Mouse (Mus musculus): Measurements from ENCODE around the gene Rhof.
"Not testable (repeated sequence)": the region's sequence is repeated elsewhere in the genome, so short reads cannot be mapped to it uniquely, and the experiment has no call there.

Rhof gene

DNA sequence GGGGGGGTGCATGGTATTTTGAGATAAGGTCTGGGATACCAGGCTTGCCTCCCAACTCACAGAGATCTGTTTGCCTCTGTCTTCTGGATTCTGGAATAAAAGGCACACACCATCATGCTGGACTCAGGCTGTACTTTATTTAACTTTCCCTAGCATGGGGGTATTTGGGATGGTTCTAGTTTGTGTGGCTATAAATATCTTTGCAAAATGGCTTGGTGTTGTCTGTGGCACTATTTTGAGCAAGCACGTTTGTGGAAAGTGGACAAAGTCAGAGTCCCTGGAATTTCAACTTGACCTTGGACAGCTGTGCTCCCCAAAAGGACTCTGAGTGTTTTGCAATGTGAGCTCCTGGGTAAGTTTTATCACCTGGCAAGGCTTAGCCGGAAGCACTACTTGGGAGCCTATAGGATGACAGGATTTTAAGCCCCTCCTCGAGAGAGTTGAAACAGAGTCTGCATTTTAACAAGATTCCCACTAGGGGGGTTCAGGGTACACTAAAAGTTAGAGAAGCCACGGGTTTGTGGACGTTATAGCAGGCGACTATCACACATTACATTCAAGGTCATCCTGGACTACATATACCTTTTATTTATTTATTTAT, 65.0 kb downstream of the Rhof start:
- no peak for DNase-seq (ENCODE audit: extremely low spot score)

DNA sequence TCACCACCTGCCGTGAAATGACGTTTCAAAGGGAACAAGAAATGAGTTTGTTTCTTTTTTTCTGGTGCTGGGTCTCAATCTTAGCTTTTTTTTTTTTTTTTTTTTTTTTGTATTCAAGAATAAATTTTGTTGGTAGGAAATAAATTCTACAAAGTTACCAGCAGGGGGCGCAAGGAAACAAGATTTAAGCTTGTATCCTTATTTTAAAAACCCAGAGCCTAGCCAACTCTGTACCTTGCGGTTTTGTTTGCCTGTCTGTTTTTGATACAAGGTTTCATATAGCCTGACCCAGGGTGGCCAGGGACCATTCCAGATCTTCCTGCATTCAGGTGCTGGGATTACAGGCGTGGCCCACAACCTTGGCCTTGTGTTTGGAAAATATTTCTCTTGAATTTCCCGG, 68.3 kb downstream of the Rhof start:
- peak; percentile 61 for DNase-seq (ENCODE audit: extremely low spot score)

DNA sequence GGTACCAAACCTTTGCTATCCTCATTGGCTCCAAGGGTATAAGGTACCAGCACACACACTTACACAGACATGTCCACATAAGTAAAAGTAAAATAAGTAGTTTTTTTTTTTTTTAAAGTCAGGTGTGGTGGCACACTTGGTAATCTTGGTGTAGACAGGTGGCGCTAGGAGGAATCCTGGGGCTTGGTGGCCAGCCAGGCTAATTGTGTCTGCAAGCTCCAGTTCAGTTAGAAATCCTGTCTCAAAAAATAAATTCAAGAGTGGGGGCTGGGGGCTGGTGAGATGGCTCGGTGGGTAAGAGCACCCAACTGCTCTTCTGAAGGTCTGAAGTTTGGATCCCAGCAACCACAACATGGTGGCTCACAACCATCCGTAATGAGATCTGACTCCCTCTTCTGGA, 69.4 kb downstream of the Rhof start:
- no peak for DNase-seq (ENCODE audit: extremely low spot score)

DNA sequence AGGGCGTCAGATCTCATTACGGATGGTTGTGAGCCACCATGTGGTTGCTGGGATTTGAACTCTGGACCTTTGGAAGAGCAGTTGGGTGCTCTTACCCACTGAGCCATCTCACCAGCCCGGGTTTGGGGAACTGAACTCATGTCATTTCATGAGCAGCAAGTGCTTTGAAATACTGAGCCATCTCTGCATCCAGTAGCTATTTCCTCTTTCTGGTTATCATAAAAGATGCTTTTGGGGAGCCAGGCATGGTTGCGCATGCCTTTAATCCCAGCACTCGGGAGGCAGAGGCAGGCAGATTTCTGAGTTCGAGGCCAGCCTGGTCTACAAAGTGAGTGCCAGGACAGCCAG, 71.1 kb downstream of the Rhof start:
- DNase-seq (ENCODE audit: extremely low spot score), result not testable (repeated sequence)

DNA sequence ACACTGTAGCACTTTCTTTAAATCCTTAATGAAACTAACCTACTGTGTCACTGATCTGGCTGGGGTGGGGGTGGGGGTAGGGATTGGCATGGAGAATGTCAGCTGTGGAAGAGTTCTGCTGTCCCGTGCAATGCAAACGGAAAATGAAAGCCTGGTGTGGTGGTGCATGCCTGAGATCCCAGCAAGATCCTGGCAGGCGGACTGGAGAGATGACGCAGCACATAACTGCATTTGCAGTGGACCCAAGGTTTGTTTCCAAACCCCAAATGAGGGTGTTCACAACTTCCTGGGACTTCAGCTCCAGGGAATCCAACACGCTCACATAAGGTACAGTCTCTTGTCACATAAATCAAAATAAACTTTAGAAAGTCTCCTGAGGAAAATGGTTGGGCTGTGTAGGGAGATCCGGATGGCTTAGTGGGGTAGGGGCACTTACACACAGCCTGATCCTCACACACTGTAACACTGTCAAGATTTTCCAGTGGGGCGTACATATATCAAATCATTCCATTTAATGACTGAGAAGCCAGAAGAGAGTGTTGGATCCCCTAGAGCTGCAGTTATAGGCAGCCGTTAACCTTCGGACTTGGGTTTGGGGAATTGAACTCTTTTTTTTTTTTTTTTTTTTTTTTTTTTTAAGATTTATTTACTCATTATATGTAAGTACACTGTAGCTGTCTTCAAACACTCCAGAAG, 71.6 kb downstream of the Rhof start:
- DNase-seq (ENCODE audit: extremely low spot score), result no peak

DNA sequence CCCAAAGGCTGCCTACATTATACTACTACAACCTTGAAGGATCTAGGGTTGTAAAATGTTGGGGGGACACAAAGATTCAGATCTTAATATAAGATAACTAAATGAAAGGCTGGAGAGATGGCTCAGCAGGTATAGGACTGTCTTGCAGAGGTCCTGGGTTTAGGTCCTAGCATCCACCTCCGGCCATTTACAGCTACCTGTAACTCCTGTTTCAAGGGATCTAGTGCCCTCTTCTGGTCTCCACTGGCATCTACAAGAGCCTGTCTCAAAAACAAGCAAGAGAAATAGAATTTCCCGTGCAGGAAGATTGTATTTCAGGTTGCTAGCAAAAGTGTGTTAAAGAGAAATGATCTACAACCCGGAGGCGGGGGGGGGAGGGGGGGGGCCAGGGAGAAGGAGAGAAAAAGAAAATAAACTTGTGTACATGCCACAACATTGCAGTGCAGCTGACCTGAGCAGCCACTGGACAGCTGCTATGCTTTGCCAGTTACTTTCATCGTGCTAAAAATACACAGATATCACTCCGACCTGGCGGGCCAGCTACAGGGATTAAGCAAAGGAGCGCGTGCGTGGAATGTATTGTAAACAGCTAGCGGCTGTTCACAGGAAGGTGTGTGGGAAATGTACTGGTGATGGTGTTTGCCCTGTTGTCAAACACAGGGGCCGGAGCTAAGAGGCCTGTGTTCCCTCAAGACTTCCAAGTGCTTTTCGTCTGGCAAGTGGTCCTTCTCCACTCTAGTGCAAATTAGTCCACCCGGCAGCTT, 72.6 kb downstream of the Rhof start:
- peak; percentile 51 for DNase-seq (ENCODE audit: extremely low spot score)

DNA sequence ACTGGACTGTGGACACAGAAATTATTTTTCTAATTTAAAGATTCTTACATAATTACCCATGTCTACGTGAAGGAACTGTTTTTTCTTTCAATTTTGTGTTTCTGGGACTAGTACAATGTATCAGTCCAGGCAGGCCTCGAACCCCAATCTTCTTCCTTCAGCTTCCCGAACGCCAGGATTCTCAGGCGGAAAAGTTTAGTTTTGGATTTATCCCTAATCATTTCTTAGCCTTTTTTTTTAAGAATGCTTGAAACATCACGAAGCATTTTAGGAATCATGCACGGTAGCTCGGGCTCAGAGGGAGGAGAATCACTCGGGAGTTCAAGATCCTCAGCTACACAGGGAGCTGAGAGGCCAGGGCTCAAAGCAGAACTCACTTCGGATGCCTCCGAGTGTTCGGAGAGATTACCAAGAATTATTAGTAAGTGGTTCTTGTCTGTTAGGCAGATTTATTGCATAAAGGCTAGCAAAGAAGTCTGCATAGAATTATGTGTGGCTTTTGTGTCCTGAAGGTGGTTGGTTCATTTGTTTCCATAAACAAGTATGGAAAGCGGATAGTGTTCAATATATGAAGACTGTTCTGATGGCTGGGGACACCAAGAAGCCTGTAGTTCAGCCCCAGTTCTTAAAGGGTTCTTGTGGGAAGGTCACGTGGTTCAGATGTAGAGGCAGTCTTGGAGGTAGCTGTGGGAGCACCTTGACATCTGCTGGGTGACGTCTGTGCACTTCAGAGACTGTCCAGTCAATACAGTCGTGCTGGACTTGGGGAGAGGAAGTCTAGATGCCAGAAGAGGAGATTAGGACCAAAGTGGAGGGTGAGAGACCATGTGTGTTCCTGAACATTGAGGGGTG, 74.0 kb downstream of the Rhof start:
- DNase-seq (ENCODE audit: extremely low spot score), result no peak

DNA sequence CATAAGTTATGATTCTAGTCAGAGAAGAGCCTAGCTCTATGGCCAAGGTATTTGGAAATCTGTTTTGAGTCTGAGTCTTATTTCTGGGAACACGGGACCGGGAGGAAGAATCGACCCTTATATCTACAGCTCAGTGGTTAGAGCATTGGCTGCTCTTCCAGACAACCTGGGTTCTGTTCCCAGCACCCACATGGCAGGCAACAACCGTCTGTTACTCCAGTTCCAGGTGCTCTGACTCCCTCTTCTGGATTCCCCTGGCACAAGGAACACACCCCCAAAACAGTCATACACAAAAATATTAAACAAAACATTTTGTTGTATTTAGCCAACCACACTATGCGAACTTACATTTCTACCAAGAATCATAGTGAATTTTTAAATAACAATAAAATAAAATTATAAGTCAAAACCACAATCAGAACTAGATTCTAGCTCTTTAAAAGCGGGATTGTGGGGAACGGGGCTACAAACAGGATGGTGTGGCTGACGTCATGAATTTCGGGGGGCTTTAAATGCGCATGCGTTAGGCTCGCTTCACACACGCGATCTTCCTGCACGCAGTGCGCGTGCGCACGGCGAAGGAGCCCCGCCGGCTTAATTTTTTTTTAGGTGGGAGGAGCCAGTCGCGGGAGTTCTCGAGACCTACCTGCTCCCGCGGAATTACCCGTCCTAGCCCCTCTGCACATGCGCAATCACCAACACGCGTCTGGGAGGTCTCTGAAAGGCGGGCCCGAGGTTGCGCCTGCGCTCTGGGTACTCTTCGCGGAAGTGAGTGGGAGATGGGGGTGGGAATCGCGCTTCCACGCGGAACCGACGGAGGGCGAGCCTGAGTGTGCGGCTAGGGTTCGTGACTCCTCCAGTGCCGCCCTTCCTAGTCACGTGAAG, 74.9 kb downstream of the Rhof start:
- peak; percentile 100 for DNase-seq (ENCODE audit: extremely low spot score)

Data from embryo, embryonic 9.5 days (tissue).